Mouse (Mus musculus): ENCODE data around the gene Plcl2.

GRCm38 (mm10) chr17:50586834-50587233 lies 77.6 kb downstream of the Plcl2 start:
- TF ChIP-seq POLR2AphosphoS5 (IDR thresholded peaks at IDR 0.05; ENCODE audit: borderline replicate concordance, low read depth, low read length) = no peak
- TF ChIP-seq CHD1 (IDR thresholded peaks at IDR 0.05; ENCODE audit: low read depth, low read length) = no peak
- TF ChIP-seq CHD2 (IDR thresholded peaks at IDR 0.05; ENCODE audit: low read length) = no peak
- TF ChIP-seq POLR2A (IDR thresholded peaks at IDR 0.05; ENCODE audit: control insufficient read depth in 1 of 2, insufficient read depth in 1 of 2, low read depth in 1 of 2, low read length in 2 of 2, poor library complexity in 1 of 2) = no peak
- TF ChIP-seq CTCF (IDR thresholded peaks at IDR 0.05 in 2 of 3, conservative IDR thresholded peaks at IDR 0.05 in 1 of 3; ENCODE audit: control insufficient read depth in 1 of 3, insufficient read depth in 1 of 3, low read depth in 2 of 3, low read length in 3 of 3, poor library complexity in 1 of 3, severe bottlenecking in 1 of 3) = no peak
- TF ChIP-seq BHLHE40 (IDR thresholded peaks at IDR 0.05; ENCODE audit: borderline replicate concordance, low read depth, low read length) = no peak
- TF ChIP-seq TCF12 (IDR thresholded peaks at IDR 0.05; ENCODE audit: low read depth, low read length) = no peak
- TF ChIP-seq UBTF (IDR thresholded peaks at IDR 0.05; ENCODE audit: borderline replicate concordance, insufficient read depth, low read depth, low read length) = no peak
- TF ChIP-seq HCFC1 (IDR thresholded peaks at IDR 0.05; ENCODE audit: low read depth, low read length) = no peak
- no peak for TF ChIP-seq E2F4 (IDR thresholded peaks at IDR 0.05; ENCODE audit: borderline replicate concordance, low read depth, low read length)
- TF ChIP-seq GATA1 (IDR thresholded peaks at IDR 0.05; ENCODE audit: low read depth, low read length) = no peak
- TF ChIP-seq MAFK (IDR thresholded peaks at IDR 0.05; ENCODE audit: borderline replicate concordance, low read depth, low read length) = no peak
- TF ChIP-seq RCOR1 (IDR thresholded peaks at IDR 0.05; ENCODE audit: low read depth, low read length) = no peak

All from MEL (cell line).